Mouse (Mus musculus) hindbrain, embryonic 11.5 days (tissue): ENCODE measurements around the gene Fat3. TPM values are rescaled to one million over a fixed set of nuclear protein-coding genes. Genes with fewer than 3 reads are reported as not detected.

ENCODE experiments used
- ATAC-seq: fragments of 200-750 bp; cut with Nextera tagmentation; 2 replicates; pipeline ENCODE4 v1.8.0; 2017; ENCODE audit warnings: mild to moderate bottlenecking, moderate TSS enrichment, moderate library complexity; ENCODE audit not compliant: low FRiP score
- DNase-seq: peaks from one replicate; pipeline ENCODE4 v3.0.0-alpha.2; 2015; ENCODE audit warnings: low spot score
- H3K27ac ChIP-seq: fragments of 300-500 bp; sonication (generic); 2 replicates; pipeline ENCODE4 v1.5.1; 2014; ENCODE audit warnings: mild to moderate bottlenecking, low read depth, low read length
- H3K27me3 ChIP-seq: fragments of 300-500 bp; sonication (generic); 2 replicates; pipeline ENCODE4 v1.6.1; 2014; ENCODE audit warnings: mild to moderate bottlenecking, low read length, moderate library complexity, mixed read lengths; ENCODE audit not compliant: control insufficient read depth, insufficient read depth
- H3K36me3 ChIP-seq: fragments of 300-500 bp; sonication (generic); 2 replicates; pipeline ENCODE4 v1.6.1; 2014; ENCODE audit warnings: mild to moderate bottlenecking, low read length, moderate library complexity, mixed read lengths; ENCODE audit not compliant: control insufficient read depth, insufficient read depth
- H3K4me1 ChIP-seq: fragments of 300-500 bp; sonication (generic); replicated peaks from 2 replicates; pipeline ENCODE4 v1.6.1; 2014; ENCODE audit warnings: low read length, mixed read lengths; ENCODE audit not compliant: control insufficient read depth, insufficient read depth
- H3K4me2 ChIP-seq: fragments of 300-500 bp; sonication (generic); replicated peaks from 2 replicates; pipeline ENCODE4 v1.6.1; 2014; ENCODE audit warnings: mild to moderate bottlenecking, low read depth, low read length
- H3K4me3 ChIP-seq: fragments of 300-500 bp; sonication (generic); 2 replicates; pipeline ENCODE4 v1.5.1; 2014; ENCODE audit warnings: low read depth, low read length
- H3K9ac ChIP-seq: fragments of 300-500 bp; sonication (generic); 2 replicates; pipeline ENCODE4 v1.6.1; 2014; ENCODE audit warnings: low read depth, low read length
- H3K9me3 ChIP-seq: fragments of 300-500 bp; sonication (generic); 2 replicates; pipeline ENCODE4 v1.6.1; 2016; ENCODE audit warnings: low read length; ENCODE audit not compliant: control insufficient read depth
- WGBS: fragments of 180-500 bp; shearing (Covaris S2); extraction: QIAGEN DNeasy Blood & Tissue Kit; methylation state at CpG from one replicate; pipeline ENCODE4 v1.1.7; 2014; 5-methylcytosine and 5-hydroxymethylcytosine counted together
- polyA plus RNA-seq: library from polyadenylated mRNA; unstranded; fragments of >200 nt; fragmentation: Nextera tagmentation; extraction: Ambion mirVana; gene quantifications from 2 replicates; pipeline ENCODE4 v1.2.1, GENCODE M21; 2014

The Fat3 gene
- polyA plus RNA-seq, 1 experiment from 2014 or later: 15.5 TPM

- H3K4me1 ChIP-seq: no peaks in the 10 kb centered on the region
Measured at GRCm38 (mm10) chr9:16007516-16007915, 493.6 kb downstream of the Fat3 start.

DNA sequence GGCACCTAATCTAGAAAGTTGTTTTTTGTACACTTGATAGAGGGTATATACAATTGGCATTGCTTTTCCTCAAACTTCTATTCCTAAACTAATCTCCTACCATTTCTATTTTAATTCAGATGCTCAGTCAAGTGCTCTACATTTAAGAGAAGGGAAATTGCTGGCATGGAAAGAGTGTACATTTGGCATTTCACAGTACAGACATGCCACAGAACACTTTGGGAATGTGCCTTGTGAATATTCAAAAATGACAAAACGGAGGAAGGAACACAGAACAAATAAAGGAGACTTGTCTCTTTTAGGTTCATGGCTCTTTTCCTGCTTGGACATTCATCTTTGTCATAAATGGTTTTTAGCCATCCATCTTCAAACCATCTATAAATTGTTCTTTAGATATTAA, 498.1 kb downstream of the Fat3 start:
- Histone ChIP-seq H3K9ac (no peak overlapping the region), H3K4me1 (no peaks in the 10 kb centered on the region), H3K9me3 (no peaks in the 10 kb centered on the region), H3K27me3 (no peaks in the 10 kb centered on the region), H3K4me2 (no peak overlapping the region), H3K4me3 (no peak overlapping the region), H3K36me3 (peaks cover 6% of the 10 kb centered on the region; the same call in 1 of the 2 replicates), H3K27ac (no peak overlapping the region)
- WGBS: 86% methylated on average over 1 of the region's 1 CpGs
- ATAC-seq (no peak), DNase-seq (no peak)

More at GRCm38 (mm10) chr9:16007516-16007915, 493.6 kb downstream of the Fat3 start:
- Histone ChIP-seq H3K4me3 (no peak overlapping the region), H3K9me3 (no peaks in the 10 kb centered on the region), H3K36me3 (no peaks in the 10 kb centered on the region), H3K27me3 (no peaks in the 10 kb centered on the region), H3K27ac (no peak overlapping the region), H3K4me2 (no peak overlapping the region), H3K9ac (no peak overlapping the region)
- ATAC-seq (no peak), DNase-seq (no peak)
- 91% methylated on average over 5 of the region's 5 CpGs for WGBS

- 69% methylated on average over 7 of the region's 7 CpGs for WGBS
- no peak overlapping the region for H3K27ac ChIP-seq
- no peak overlapping the region for H3K4me3 ChIP-seq
- DNase-seq (no peak), ATAC-seq (no peak)
- H3K36me3 ChIP-seq: peaks cover 6% of the 10 kb centered on the region; the same call in 1 of the 2 replicates
- no peak overlapping the region for H3K4me2 ChIP-seq
- H3K9ac ChIP-seq: no peak overlapping the region
- no peaks in the 10 kb centered on the region for H3K4me1 ChIP-seq
- H3K27me3 ChIP-seq: no peaks in the 10 kb centered on the region
- no peaks in the 10 kb centered on the region for H3K9me3 ChIP-seq
Measured at GRCm38 (mm10) chr9:15994762-15995161, 506.3 kb downstream of the Fat3 start.

- no peaks in the 10 kb centered on the region for H3K4me1 ChIP-seq
- no peak for ATAC-seq
- DNase-seq: no peak
- peaks cover 6% of the 10 kb centered on the region; the same call in 1 of the 2 replicates for H3K36me3 ChIP-seq
- H3K27ac ChIP-seq: no peak overlapping the region
- 70% methylated on average over 4 of the region's 4 CpGs for WGBS
- H3K4me2 ChIP-seq: no peak overlapping the region
- H3K4me3 ChIP-seq: no peak overlapping the region
- no peaks in the 10 kb centered on the region for H3K27me3 ChIP-seq
- no peaks in the 10 kb centered on the region for H3K9me3 ChIP-seq
- H3K9ac ChIP-seq: no peak overlapping the region
Measured at GRCm38 (mm10) chr9:15994177-15994576, 506.9 kb downstream of the Fat3 start.

DNA sequence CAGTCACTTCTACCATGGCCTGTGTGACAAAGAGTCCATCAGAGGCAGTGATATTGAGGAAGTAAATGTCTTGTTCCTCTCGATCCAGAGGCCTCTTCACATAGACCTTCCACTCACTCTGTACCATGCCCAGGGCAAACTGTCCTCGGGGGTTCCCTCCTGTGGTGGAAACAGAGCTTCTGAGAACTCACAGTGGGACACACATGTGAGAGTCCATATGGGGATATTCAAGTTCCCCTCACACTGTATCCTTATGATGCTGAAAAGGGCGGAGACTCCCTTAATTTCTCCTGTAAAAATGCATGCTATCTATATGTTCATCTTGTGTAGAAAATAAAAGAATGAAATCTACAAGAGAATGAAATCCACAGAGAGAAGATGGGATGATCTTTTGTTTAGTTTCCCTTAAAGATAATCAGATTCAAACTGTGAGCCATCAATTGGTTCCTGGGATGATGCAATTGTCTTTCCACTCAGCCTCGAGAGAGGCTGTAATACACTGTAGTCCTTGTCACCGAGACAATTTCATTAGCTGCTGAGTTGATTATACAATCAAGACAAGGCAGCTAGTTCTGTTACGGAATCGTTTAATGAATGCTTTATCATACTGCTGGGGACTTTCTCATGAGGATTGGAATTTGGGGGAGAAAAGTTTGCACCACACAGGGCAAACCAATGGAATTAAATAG, 508.8 kb downstream of the Fat3 start:
- Histone ChIP-seq H3K27me3 (no peaks in the 10 kb centered on the region), H3K4me1 (no peaks in the 10 kb centered on the region), H3K36me3 (no peaks in the 10 kb centered on the region), H3K9ac (no peak overlapping the region), H3K9me3 (no peaks in the 10 kb centered on the region), H3K4me2 (no peak overlapping the region), H3K4me3 (no peak overlapping the region), H3K27ac (no peak overlapping the region)
- WGBS: 73% methylated on average over 7 of the region's 7 CpGs
- DNase-seq (no peak), ATAC-seq (no peak)

DNA sequence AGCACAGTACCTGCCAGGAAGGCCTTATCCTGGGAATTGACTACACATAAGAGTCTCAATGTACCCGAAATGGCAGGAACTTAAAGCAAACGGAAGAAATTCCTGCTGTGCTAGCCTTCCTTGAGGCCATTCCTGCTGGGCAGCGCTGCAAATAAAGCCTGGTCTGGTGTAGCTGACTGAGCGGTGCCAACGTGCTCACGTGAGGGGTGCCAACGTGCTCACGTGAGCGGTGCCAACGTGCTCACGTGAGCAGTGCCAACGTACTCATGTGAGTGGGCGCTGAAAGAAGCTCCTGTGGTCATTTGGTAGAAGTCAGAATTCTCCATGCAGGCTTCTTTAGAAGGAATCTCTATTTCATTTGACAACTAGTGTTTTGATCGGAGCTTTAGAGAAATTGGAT, 522.8 kb downstream of the Fat3 start:
- Histone ChIP-seq H3K27me3 (no peaks in the 10 kb centered on the region), H3K9me3 (no peaks in the 10 kb centered on the region), H3K4me3 (no peak overlapping the region), H3K4me2 (no peak overlapping the region), H3K4me1 (no peaks in the 10 kb centered on the region), H3K27ac (no peak overlapping the region), H3K36me3 (no peaks in the 10 kb centered on the region), H3K9ac (no peak overlapping the region)
- ATAC-seq: no peak
- 91% methylated on average over 14 of the region's 14 CpGs for WGBS
- no peak for DNase-seq

DNA sequence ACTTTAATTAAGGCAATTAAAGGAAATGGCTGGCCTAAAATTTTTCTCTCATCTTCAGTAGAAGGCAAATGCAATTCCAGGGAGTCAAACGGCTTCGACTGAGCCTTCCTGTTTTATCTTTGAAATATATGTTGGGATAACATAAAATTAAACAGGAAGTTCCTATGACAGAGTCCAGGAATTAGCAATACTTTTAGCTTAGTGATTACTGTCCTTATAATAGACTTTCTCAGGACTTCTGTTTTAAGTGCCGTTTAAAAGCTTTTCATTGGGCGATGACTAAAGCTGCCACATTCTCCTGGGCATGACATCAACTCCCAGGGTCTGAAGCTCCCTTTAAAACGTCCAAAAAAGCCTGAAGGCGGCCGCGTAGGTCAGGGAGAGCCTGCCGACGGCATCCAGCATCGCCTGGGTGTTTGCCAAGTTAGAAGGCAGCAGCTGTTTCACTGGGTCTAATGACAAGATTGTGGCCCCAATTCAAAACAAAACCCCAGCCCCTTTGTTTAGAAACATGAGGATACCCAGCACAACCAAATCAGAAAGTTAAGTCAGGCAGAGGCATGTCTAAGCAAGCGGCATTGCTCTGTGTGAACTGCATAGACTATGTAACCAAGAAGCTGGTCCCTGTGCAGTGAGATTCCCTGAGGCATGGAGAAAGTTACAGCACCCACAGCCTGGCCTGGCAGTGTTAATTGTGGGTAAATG, 524.0 kb downstream of the Fat3 start:
- no peak for ATAC-seq

GRCm38 (mm10) chr9:15975999-15976398, 525.1 kb downstream of the Fat3 start:
- Histone ChIP-seq H3K4me2 (no peak overlapping the region), H3K27me3 (no peaks in the 10 kb centered on the region), H3K9me3 (no peaks in the 10 kb centered on the region), H3K27ac (no peak overlapping the region), H3K9ac (no peak overlapping the region), H3K4me1 (no peaks in the 10 kb centered on the region), H3K36me3 (no peaks in the 10 kb centered on the region), H3K4me3 (no peak overlapping the region)
- ATAC-seq: no peak
- DNase-seq: no peak
- WGBS: 95% methylated on average over 2 of the region's 2 CpGs

More for the DNA sequence above, 524.0 kb downstream of the Fat3 start:
- Histone ChIP-seq H3K9me3 (no peaks in the 10 kb centered on the region), H3K27me3 (no peaks in the 10 kb centered on the region), H3K36me3 (no peaks in the 10 kb centered on the region), H3K9ac (no peak overlapping the region), H3K27ac (no peak overlapping the region), H3K4me2 (no peak overlapping the region), H3K4me3 (no peak overlapping the region), H3K4me1 (no peaks in the 10 kb centered on the region)
- 62% methylated on average over 12 of the region's 12 CpGs for WGBS
- no peak for DNase-seq

GRCm38 (mm10) chr9:15972201-15972600, 528.9 kb downstream of the Fat3 start:
- 59% methylated on average over 1 of the region's 1 CpGs for WGBS

More at GRCm38 (mm10) chr9:15972201-15972600, 528.9 kb downstream of the Fat3 start:
- no peak overlapping the region for H3K9ac ChIP-seq
- no peaks in the 10 kb centered on the region for H3K9me3 ChIP-seq
- H3K4me1 ChIP-seq: no peaks in the 10 kb centered on the region
- no peaks in the 10 kb centered on the region for H3K27me3 ChIP-seq
- no peak overlapping the region for H3K4me3 ChIP-seq
- DNase-seq (no peak), ATAC-seq (no peak)
- no peak overlapping the region for H3K27ac ChIP-seq
- H3K36me3 ChIP-seq: no peaks in the 10 kb centered on the region
- H3K4me2 ChIP-seq: no peak overlapping the region
